Mouse (Mus musculus): ENCODE measurements around the gene Iqcf1. TPM values are rescaled to one million over a fixed set of nuclear protein-coding genes. Genes with fewer than 3 reads are reported as not detected.

Gene Iqcf1
- polyA plus RNA-seq (2021; fragmentation: Nextera tagmentation), result not detected in 2 replicates
- long read RNA-seq, experiment 1, result 0 reads
- long read RNA-seq, experiment 2, result 0 reads

GRCm38 (mm10) chr9:106499667-106500066, at the start of gene Iqcf1:
Gene Iqcf1 (plus strand): TSS chr9:106499967.

GRCm38 (mm10) chr9:106453271-106454070, 46.3 kb upstream of the Iqcf1 start, which contains the start of gene Pcbp4:
Gene Pcbp4 (plus strand): TSS chr9:106453291.

GRCm38 (mm10) chr9:106465571-106466200, 34.1 kb upstream of the Iqcf1 start, which contains the start of gene Gpr62:
Gene Gpr62 (minus strand): TSS chr9:106465938.

GRCm38 (mm10) chr9:106475663-106476001, 24.1 kb upstream of the Iqcf1 start, which contains the start of gene Rrp9:
Gene Rrp9 (plus strand): TSS chr9:106475963.

GRCm38 (mm10) chr9:106476924-106477484, 22.8 kb upstream of the Iqcf1 start, which contains the start of gene Parp3:
Gene Parp3 (minus strand): TSS chr9:106476949.

GRCm38 (mm10) chr9:106514273-106514672, 14.5 kb downstream of the Iqcf1 start, which contains the start of gene Iqcf5:
Gene Iqcf5 (plus strand): TSS chr9:106514573.

Other genes with a start within 250 kb of the Iqcf1 start
- 24.8 and 33.9 TPM in 2 replicates for gene Poc1a, start 218.9 kb upstream of the Iqcf1 start, polyA plus RNA-seq (2021; fragmentation: Nextera tagmentation)
- 17.7 and 21.8 TPM in 2 replicates for gene Dusp7, start 131.3 kb upstream of the Iqcf1 start, polyA plus RNA-seq (2021; fragmentation: Nextera tagmentation)
- gene Rpl29, start 70.5 kb upstream of the Iqcf1 start, polyA plus RNA-seq (2021; fragmentation: Nextera tagmentation), result 667 and 915 TPM in 2 replicates
- 11.2 and 11.3 TPM in 2 replicates for gene Acy1, start 61.6 kb upstream of the Iqcf1 start, polyA plus RNA-seq (2021; fragmentation: Nextera tagmentation)
- gene Abhd14b, start 52.5 kb upstream of the Iqcf1 start, polyA plus RNA-seq (2021; fragmentation: Nextera tagmentation), result 10.4 and 12.8 TPM in 2 replicates
- 61.7 and 68.7 TPM in 2 replicates for gene Abhd14a, start 52.3 kb upstream of the Iqcf1 start, polyA plus RNA-seq (2021; fragmentation: Nextera tagmentation)
- gene Pcbp4, start 46.7 kb upstream of the Iqcf1 start, polyA plus RNA-seq (2021; fragmentation: Nextera tagmentation), result 63.4 and 112 TPM in 2 replicates
- 6.8 and 13.9 TPM in 2 replicates for gene Gpr62, start 34.0 kb upstream of the Iqcf1 start, polyA plus RNA-seq (2021; fragmentation: Nextera tagmentation)
- gene Rrp9, start 24.0 kb upstream of the Iqcf1 start, polyA plus RNA-seq (2021; fragmentation: Nextera tagmentation), result 24.7 and 25.8 TPM in 2 replicates
- gene Parp3, start 23.0 kb upstream of the Iqcf1 start, polyA plus RNA-seq (2021; fragmentation: Nextera tagmentation), result 5.1 and 5.3 TPM in 2 replicates
- gene Iqcf5, start 14.6 kb downstream of the Iqcf1 start, polyA plus RNA-seq (2021; fragmentation: Nextera tagmentation), result not detected in 2 replicates
- not detected in 2 replicates for gene Iqcf3, start 61.7 kb downstream of the Iqcf1 start, polyA plus RNA-seq (2021; fragmentation: Nextera tagmentation)
- not detected in 2 replicates for gene Iqcf4, start 71.0 kb downstream of the Iqcf1 start, polyA plus RNA-seq (2021; fragmentation: Nextera tagmentation)
- gene Iqcf6, start 126.6 kb downstream of the Iqcf1 start, polyA plus RNA-seq (2021; fragmentation: Nextera tagmentation), result not detected in 2 replicates
- gene Grm2, start 156.1 kb downstream of the Iqcf1 start, polyA plus RNA-seq (2021; fragmentation: Nextera tagmentation), result 24.4 and 25.1 TPM in 2 replicates
- gene Tex264, start 186.0 kb downstream of the Iqcf1 start, polyA plus RNA-seq (2021; fragmentation: Nextera tagmentation), result 115 and 122 TPM in 2 replicates

All from left cerebral cortex, adult 6 months (tissue).